Comparison of ENCODE assay signal across 9 mouse cellular contexts in the genomic region with DNA sequence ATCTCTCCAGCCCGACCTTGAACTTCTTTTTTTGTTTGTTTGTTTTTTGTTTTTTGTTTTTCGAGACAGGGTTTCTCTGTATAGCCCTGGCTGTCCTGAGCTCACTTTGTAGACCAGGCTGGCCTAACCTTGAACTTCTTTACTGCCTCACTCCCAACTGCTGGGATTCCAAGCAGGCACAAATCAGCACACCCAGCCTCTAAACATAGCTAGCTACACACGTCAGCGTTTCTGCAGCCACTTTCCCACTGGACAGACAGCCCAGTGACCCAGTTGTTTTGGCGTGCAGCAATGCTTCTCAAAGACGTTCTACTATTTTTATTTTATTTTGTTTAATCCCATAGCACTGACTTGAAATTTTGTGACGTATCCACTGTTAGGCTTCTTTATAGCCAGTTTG. TPM values are rescaled to one million over a fixed set of nuclear protein-coding genes. Genes with fewer than 3 reads are reported as not detected.
DNase-seq lines count a peak whose midpoint lies in the region; ATAC-seq and TF ChIP-seq lines count a peak whose summit lies in the region.
"Had no signal": no experiment of that assay in that cellular context is flagged by ENCODE, and none has a peak within 500 bp of the region (broad histone marks: within the 10 kb centered on the region; RNA-seq: fewer than 3 reads in every experiment).

No protein-coding gene starts in this region.

- H3K9me3 ChIP-seq in ES-Bruce4 (replicated peaks; ENCODE audit: control insufficient read depth, insufficient read depth, low read length, poor library complexity, severe bottlenecking) = no peaks in the 10 kb centered on the region
- no peaks in the 10 kb centered on the region for H3K9me3 ChIP-seq in intestine, postnatal 0 days (ENCODE audit: control insufficient read depth)

- 76% methylated on average over 7 of the region's 7 CpGs for WGBS in intestine, postnatal 0 days

- no peak for ATAC-seq in intestine, postnatal 0 days

- peak overlapping the region; percentile 68; the same call in 1 of the 2 replicates for H3K9ac ChIP-seq in ES-Bruce4 (ENCODE audit: low read depth, poor library complexity, severe bottlenecking)
- H3K9ac ChIP-seq in intestine, postnatal 0 days (ENCODE audit: low read depth, low read length) = no peak overlapping the region

- peak; percentile 65 for DNase-seq in gastrocnemius, adult 2 months
- no peak for DNase-seq in gastrocnemius, postnatal 4 days (ENCODE audit: low spot score in 2 of 2)
- peak; percentile 7 for DNase-seq in gastrocnemius, postnatal 10 days
- DNase-seq in urinary bladder, postnatal 25 days (ENCODE audit: low spot score) = no peak
- DNase-seq in ovary, postnatal 10 days (ENCODE audit: low spot score) = no peak
- DNase-seq in left cerebral cortex, adult 11 months (ENCODE audit: low spot score) = no peak

- H3K27me3 ChIP-seq in ES-Bruce4 (ENCODE audit: control insufficient read depth, insufficient read depth, low read length, poor library complexity, severe bottlenecking) = no peaks in the 10 kb centered on the region
- no peaks in the 10 kb centered on the region for H3K27me3 ChIP-seq in intestine, postnatal 0 days (replicated peaks; ENCODE audit: control insufficient read depth, insufficient read depth, low read length)

- peak overlapping the region; percentile 93 for H3K4me3 ChIP-seq in gastrocnemius, adult 2 months
- H3K4me3 ChIP-seq in ES-Bruce4 (ENCODE audit: low read depth, low read length) = no peak overlapping the region
- H3K4me3 ChIP-seq in intestine, postnatal 0 days (ENCODE audit: low read depth, low read length) = no peak overlapping the region

- H3K4me2 ChIP-seq in intestine, postnatal 0 days (replicated peaks; ENCODE audit: low read depth) = peak overlapping the region; percentile 78

- H3K27ac ChIP-seq in gastrocnemius, adult 2 months = peak overlapping the region; percentile 95
- H3K27ac ChIP-seq in ES-Bruce4 (ENCODE audit: insufficient read depth, low read length) = no peak overlapping the region
- no peak overlapping the region for H3K27ac ChIP-seq in intestine, postnatal 0 days (ENCODE audit: low read depth, low read length)

- no peak for TF ChIP-seq CTCF in gastrocnemius, adult 2 months (IDR thresholded peaks at IDR 0.05)
- TF ChIP-seq CTCF in ES-Bruce4 (IDR thresholded peaks at IDR 0.05; ENCODE audit: low read depth, low read length) = no peak
- no peak for TF ChIP-seq CTCF in intestine, postnatal 0 days (IDR thresholded peaks at IDR 0.05; ENCODE audit: low read depth)

- intact Hi-C loops in gastrocnemius, adult 2 months (cut with DNase I) = loop anchor here (5.0 kb wide), 1 partner anchor 52 kb away; a partner anchor contains a TSS

- no peaks in the 10 kb centered on the region for H3K36me3 ChIP-seq in ES-Bruce4 (ENCODE audit: control insufficient read depth, insufficient read depth, low read length, poor library complexity, severe bottlenecking)
- H3K36me3 ChIP-seq in intestine, postnatal 0 days (ENCODE audit: control insufficient read depth, insufficient read depth) = no peaks in the 10 kb centered on the region

- H3K4me1 ChIP-seq in ES-Bruce4 (ENCODE audit: control insufficient read depth, insufficient read depth, low read length) = peaks cover 2% of the 10 kb centered on the region
- peaks cover 12% of the 10 kb centered on the region; the same call in 1 of the 2 replicates for H3K4me1 ChIP-seq in intestine, postnatal 0 days (replicated peaks; ENCODE audit: control insufficient read depth, insufficient read depth, low read length)

- TF ChIP-seq POLR2A in ES-Bruce4 (IDR thresholded peaks at IDR 0.05; ENCODE audit: insufficient read depth, low read length) = no peak

- no peak for TF ChIP-seq EP300 in ES-Bruce4 (IDR thresholded peaks at IDR 0.05; ENCODE audit: insufficient read depth, low read depth, low read length)

RNA-seq across cellular contexts. Expression of a gene that starts 1.1 kb away (rescaled TPM):
- 10 to 100 TPM; 28.1 to 33.1 TPM for total RNA-seq in gastrocnemius, adult 2 months (2021)
- total RNA-seq in gastrocnemius, postnatal 4 days (2021) = 10 to 100 TPM; 16.2 to 16.5 TPM
- polyA plus RNA-seq in ES-Bruce4 (2011; ENCODE audit: insufficient read depth, insufficient read length, low read depth, missing spikeins) = 88.0 and 90.7 TPM in 2 replicates
- 10 to 100 TPM; 16.1 to 18.4 TPM for total RNA-seq in gastrocnemius, postnatal 10 days (2021)
- polyA plus RNA-seq in intestine, postnatal 0 days (2015; fragmentation: Nextera tagmentation; extraction: Ambion mirVana) = 14.3 and 14.8 TPM in 2 replicates

RNA-seq across cellular contexts. Expression of a gene that starts 31.1 kb away (rescaled TPM):
- 1 to 10 TPM; 1.8 to 3.5 TPM for total RNA-seq in gastrocnemius, adult 2 months (2021)
- 10 to 100 TPM; 14.9 to 15.3 TPM for total RNA-seq in gastrocnemius, postnatal 4 days (2021)
- polyA plus RNA-seq in ES-Bruce4 (2011; ENCODE audit: insufficient read depth, insufficient read length, low read depth, missing spikeins) = 0.37 and 0.67 TPM in 2 replicates
- total RNA-seq in gastrocnemius, postnatal 10 days (2021) = 1 to 10 TPM; 8.6 to 9.9 TPM
- 7.1 and 8.1 TPM in 2 replicates for polyA plus RNA-seq in intestine, postnatal 0 days (2015; fragmentation: Nextera tagmentation; extraction: Ambion mirVana)

RNA-seq across cellular contexts. Expression of a gene that starts 40.6 kb away (rescaled TPM):
- 1 to 10 TPM; 2.4 to 2.9 TPM for total RNA-seq in gastrocnemius, adult 2 months (2021)
- total RNA-seq in gastrocnemius, postnatal 4 days (2021) = 10 to 100 TPM in 1 of 2 experiments, 1 to 10 TPM in 1; 6.6 to 10.2 TPM
- polyA plus RNA-seq in ES-Bruce4 (2011; ENCODE audit: insufficient read depth, insufficient read length, low read depth, missing spikeins) = 4.7 and 5.6 TPM in 2 replicates
- 1 to 10 TPM; 3.3 to 4.4 TPM for total RNA-seq in gastrocnemius, postnatal 10 days (2021)
- 50.6 TPM in 2 replicates for polyA plus RNA-seq in intestine, postnatal 0 days (2015; fragmentation: Nextera tagmentation; extraction: Ambion mirVana)

RNA-seq across cellular contexts. Expression of a gene that starts 40.6 kb away (rescaled TPM):
- total RNA-seq in gastrocnemius, adult 2 months (2021) = 1 to 10 TPM; 1.0 to 1.1 TPM
- total RNA-seq in gastrocnemius, postnatal 4 days (2021) = 1 to 10 TPM; 2.2 to 2.7 TPM
- 1.5 and 1.9 TPM in 2 replicates for polyA plus RNA-seq in ES-Bruce4 (2011; ENCODE audit: insufficient read depth, insufficient read length, low read depth, missing spikeins)
- 1 to 10 TPM in 1 of 2 experiments, under 1 TPM in 1; 0.85 to 1.6 TPM for total RNA-seq in gastrocnemius, postnatal 10 days (2021)
- 6.0 and 6.2 TPM in 2 replicates for polyA plus RNA-seq in intestine, postnatal 0 days (2015; fragmentation: Nextera tagmentation; extraction: Ambion mirVana)

RNA-seq across cellular contexts. Expression of a gene that starts 45.8 kb away (rescaled TPM):
- 1 to 10 TPM; 6.1 to 8.4 TPM for total RNA-seq in gastrocnemius, adult 2 months (2021)
- under 1 TPM; 0.21 to 0.29 TPM for total RNA-seq in gastrocnemius, postnatal 4 days (2021)
- polyA plus RNA-seq in ES-Bruce4 (2011; ENCODE audit: insufficient read depth, insufficient read length, low read depth, missing spikeins) = 1.1 and 1.4 TPM in 2 replicates
- under 1 TPM; 0.42 to 0.70 TPM for total RNA-seq in gastrocnemius, postnatal 10 days (2021)
- 0.27 and 0.48 TPM in 2 replicates for polyA plus RNA-seq in intestine, postnatal 0 days (2015; fragmentation: Nextera tagmentation; extraction: Ambion mirVana)
- polyA plus RNA-seq: neural tube, embryonic 11.5 days had no signal

Comparison
In these comparisons a context has a peak if more than half of its experiments do, and no peak if none do; other contexts are left out.
1. DNase-seq: peak in gastrocnemius, adult 2 months (single experiment) and gastrocnemius, postnatal 10 days (single experiment); none in gastrocnemius, postnatal 4 days (0 of 2), urinary bladder, postnatal 25 days (single experiment), ovary, postnatal 10 days (single experiment) and left cerebral cortex, adult 11 months (single experiment).